Mouse (Mus musculus) Patski (cell line): ENCODE measurements around the gene Prkcq. TPM values are rescaled to one million over a fixed set of nuclear protein-coding genes. Genes with fewer than 3 reads are reported as not detected.

Source experiments
- ATAC-seq: fragments of 100-300 bp; one replicate; pipeline ENCODE4 v1.8.0; 2021
- CTCF ChIA-PET: fragments of 350-600 bp; sonication (Branson Sonifier 250); formaldehyde crosslinking; loops from one replicate; lab custom pipeline; 2022; ENCODE audit warnings: inconsistent platforms; lab: Charles Lee
- POLR2A ChIA-PET: fragments of 350-600 bp; sonication (Branson Sonifier 250); formaldehyde crosslinking; loops from one replicate; lab custom pipeline; 2022; ENCODE audit warnings: antibody characterized with exemption, inconsistent platforms; lab: Charles Lee
- DNase-seq: peaks from one replicate; pipeline ENCODE4 v3.0.0-alpha.2; 2011; ENCODE audit warnings: low read depth, low spot score
- H3K27me3 ChIP-seq: fragments of 371-371 bp; one replicate; pipeline ENCODE4 v1.5.1; 2021
- CTCF ChIP-seq: fragments of 100-300 bp; IDR thresholded peaks from one replicate; pipeline ENCODE4 v1.5.1; 2021
- in situ Hi-C: fragments of 300-500 bp; cut with MboI; formaldehyde crosslinking; loops from 3 replicates; pipeline ENCODE4 v1.11.1; 2018; ENCODE audit warnings: low pct_unique_long_range_greater_than_20kb, mixed read lengths
- polyA plus RNA-seq: library from polyadenylated mRNA; unstranded; gene quantifications from one replicate; pipeline ENCODE4 v1.2.3, GENCODE M21; 2021

Prkcq gene
- polyA plus RNA-seq, 1 experiment from 2014 or later, result 0.06 TPM

DNA sequence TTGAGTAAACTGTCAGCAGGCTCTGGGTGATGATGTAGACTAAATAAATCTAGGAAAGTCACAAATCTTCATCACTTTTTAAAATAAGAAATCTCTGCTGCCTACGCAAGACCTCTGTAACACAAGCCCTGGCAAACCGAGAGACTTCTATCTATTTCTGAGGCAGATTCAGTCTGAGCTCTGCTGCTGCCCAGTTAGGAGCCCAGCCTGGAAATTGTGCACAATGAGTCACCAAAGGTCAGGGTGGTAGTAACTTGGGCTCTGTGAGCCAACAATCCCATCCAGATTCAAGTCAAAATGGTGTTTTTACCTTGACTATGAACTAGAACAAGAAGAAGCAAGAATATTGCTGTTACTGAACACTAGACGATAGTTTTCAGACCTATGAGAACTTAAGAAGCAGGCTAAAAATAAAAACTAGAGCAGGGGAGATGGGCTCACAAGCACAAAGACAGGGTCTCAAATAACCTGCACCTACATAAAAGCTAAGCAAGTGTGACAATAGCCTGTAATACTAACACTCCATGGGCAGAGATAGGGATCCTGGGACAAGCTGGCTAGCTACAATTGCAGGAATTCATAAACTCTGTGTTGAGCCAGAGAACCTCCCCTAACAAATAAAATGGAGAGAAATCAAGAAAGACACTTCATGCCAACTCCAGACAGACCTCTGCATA is 53.0 kb downstream of the Prkcq start:
- no peak for DNase-seq
- in situ Hi-C loops, result no loop called here
- ATAC-seq, result no peak
- H3K27me3 ChIP-seq, result peaks cover 9% of the 10 kb centered on the region
- TF ChIP-seq CTCF, result no peak
- POLR2A ChIA-PET, result interaction anchor here (0.7 kb wide), 1 partner anchor 859 kb away, joined by 4 read pairs; no protein-coding TSS in a partner anchor
- CTCF ChIA-PET, result interaction anchor here (1.5 kb wide), 1 partner anchor 9 kb away, joined by 3 read pairs; no protein-coding TSS in a partner anchor

DNA sequence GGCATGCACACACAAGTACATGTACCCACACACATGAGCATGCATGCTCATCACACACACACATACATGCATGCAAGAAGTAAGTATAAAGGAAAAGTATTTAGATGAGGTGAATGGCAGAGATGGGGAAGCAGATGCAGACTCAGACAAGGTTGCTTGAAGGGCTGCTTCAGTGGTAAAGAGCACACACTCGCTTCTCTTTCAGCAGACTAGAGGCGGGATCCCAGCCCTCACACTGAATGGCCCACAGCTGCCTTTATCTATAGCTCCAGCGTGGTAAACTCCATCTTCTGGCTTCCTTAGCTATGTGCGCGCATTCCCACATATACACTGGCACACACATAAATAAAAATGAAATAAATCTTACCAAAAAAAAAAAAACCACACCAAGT is 53.6 kb downstream of the Prkcq start:
- in situ Hi-C loops, result no loop called here
- DNase-seq, result no peak
- H3K27me3 ChIP-seq, result peaks cover 7% of the 10 kb centered on the region
- no peak for ATAC-seq
- CTCF ChIA-PET, result no interaction called here
- POLR2A ChIA-PET, result no interaction called here
- TF ChIP-seq CTCF, result no peak

DNA sequence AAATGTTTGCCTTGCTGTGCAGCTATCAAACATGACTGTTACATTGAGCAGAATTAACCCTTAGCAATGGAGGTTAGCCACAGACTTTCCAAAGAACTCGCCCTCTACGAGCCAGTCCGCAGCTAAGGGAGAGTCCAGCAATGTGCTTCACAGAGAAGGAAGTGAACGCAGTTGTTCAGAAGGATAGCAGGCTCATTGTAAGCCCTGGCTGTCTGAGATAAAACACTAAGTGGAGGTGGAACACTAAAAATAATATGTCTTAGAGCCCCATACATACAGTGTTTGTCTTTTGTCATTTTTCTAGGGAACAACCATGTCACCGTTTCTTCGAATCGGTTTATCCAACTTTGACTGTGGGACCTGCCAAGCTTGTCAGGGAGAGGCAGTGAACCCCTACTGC is 54.6 kb downstream of the Prkcq start:
- ChIA-PET POLR2A (no interaction called here), CTCF (interaction anchor here (1.0 to 1.8 kb wide), 2 partner anchors 8 to 19 kb away, joined by 3 to 4 read pairs; no protein-coding TSS in a partner anchor)
- DNase-seq, result no peak
- no peak for ATAC-seq
- no peak for TF ChIP-seq CTCF
- in situ Hi-C loops, result no loop called here
- peaks cover 7% of the 10 kb centered on the region for H3K27me3 ChIP-seq

DNA sequence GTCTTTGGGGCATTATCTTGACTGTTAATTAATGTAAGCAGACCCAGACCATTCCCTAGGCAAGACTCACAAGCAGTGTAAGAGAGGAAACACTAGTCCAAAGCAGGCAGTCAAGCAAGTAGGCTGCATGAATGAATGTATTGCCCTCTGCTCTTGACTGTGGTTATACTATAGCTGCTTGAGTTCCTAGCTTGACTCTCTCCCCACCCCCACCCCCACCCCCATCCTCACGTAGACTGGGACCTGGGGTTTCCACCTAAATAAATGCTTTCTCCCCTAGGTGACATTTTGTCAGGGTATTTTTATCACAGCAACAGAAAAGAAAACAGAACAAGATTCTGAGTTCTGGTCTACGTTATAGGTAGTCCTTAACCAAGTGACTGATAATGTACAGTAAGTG is 57.2 kb downstream of the Prkcq start:
- CTCF ChIA-PET, result no interaction called here
- DNase-seq (no peak), ATAC-seq (no peak)
- POLR2A ChIA-PET, result no interaction called here
- no peak for TF ChIP-seq CTCF
- in situ Hi-C loops, result no loop called here
- H3K27me3 ChIP-seq, result peaks cover 16% of the 10 kb centered on the region

DNA sequence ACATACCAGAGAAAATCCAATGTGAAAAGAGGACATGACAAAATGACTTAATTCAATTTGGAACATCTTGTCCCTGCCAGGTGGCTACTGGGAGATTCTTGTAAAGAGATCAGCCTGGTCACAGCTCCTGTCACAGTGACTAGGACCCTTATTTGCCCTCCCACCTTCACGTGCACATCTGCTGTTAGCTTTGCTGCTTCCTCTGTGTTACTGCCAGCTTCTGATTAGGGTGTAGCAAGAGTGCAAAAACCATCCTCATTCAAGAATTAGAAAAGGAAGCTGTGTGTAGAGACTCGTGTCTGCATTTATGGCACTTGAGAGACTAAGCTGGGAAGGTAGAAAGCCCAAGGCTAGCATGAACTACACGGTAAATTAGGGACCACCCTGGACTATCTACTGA is 59.2 kb downstream of the Prkcq start:
- CTCF ChIA-PET, result no interaction called here
- no peak for DNase-seq
- peaks cover 9% of the 10 kb centered on the region for H3K27me3 ChIP-seq
- POLR2A ChIA-PET, result no interaction called here
- ATAC-seq, result no peak
- TF ChIP-seq CTCF, result no peak
- in situ Hi-C loops, result no loop called here

DNA sequence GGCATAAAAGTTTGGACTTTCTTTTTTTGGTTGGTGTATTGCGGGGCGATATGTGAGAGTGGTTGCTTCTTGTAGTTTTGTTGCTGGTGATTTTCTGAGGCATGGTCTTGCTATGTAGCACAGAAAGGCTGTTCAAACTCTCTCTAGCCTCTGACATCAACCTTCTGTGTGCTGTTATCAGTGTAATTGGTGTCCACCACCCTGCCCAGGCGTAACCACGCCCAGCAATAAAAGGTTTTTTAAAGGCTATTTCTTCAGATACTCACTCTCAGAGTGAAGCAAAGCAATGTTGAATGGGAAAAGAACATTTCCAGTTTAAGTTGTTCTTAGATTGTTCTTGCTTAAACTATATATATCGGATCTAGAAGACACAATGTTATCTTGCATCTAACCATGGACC is 60.1 kb downstream of the Prkcq start:
- peaks cover 12% of the 10 kb centered on the region for H3K27me3 ChIP-seq
- no peak for ATAC-seq
- in situ Hi-C loops, result no loop called here
- DNase-seq, result no peak
- ChIA-PET POLR2A (no interaction called here), CTCF (no interaction called here)
- TF ChIP-seq CTCF, result no peak

DNA sequence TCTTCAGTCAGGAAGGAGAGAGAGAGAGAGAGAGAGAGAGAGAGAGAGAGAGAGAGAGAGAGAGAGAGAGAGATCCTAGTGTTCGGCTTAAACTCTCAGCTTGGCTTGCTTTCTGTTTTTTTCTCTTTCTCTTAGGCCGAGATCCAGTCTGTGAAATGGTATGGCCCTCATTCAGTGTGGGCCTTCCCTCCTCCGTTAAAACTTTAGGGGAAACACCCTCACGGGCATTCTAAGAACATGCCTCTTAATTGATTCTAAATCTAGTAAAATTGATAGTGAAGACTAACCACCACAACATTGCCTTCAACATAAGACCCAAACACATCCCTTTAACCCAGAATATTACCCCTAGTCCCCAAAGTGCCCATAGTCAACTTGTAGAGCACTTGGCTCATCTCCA is 66.3 kb downstream of the Prkcq start:
- in situ Hi-C loops, result no loop called here
- CTCF ChIA-PET, result no interaction called here

DNA sequence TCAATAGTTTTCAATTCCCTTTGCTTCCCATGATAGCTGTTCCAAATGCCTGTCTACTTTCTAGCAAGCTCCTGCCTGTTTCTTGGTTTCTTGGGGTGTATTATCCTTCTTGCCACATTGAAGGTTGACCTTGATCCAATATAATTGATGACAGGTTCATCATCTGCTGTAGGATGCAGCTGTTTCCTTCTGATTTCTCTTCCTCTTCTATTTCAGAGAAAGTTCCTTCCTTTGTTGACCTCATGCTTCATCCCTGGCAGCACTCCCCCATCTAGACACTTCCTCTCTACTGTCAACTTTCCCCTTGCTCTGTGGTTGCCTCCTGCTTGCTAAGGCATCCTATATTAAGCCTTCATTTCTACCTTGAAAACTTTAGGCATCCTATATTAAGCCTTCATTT is 67.6 kb downstream of the Prkcq start:
- DNase-seq, result no peak
- ChIA-PET POLR2A (no interaction called here), CTCF (no interaction called here)
- TF ChIP-seq CTCF, result no peak
- peaks cover 18% of the 10 kb centered on the region for H3K27me3 ChIP-seq
- in situ Hi-C loops, result no loop called here
- no peak for ATAC-seq

More for the DNA sequence above, 66.3 kb downstream of the Prkcq start:
- POLR2A ChIA-PET, result no interaction called here
- peaks cover 21% of the 10 kb centered on the region for H3K27me3 ChIP-seq
- DNase-seq, result no peak
- no peak for TF ChIP-seq CTCF
- no peak for ATAC-seq

DNA sequence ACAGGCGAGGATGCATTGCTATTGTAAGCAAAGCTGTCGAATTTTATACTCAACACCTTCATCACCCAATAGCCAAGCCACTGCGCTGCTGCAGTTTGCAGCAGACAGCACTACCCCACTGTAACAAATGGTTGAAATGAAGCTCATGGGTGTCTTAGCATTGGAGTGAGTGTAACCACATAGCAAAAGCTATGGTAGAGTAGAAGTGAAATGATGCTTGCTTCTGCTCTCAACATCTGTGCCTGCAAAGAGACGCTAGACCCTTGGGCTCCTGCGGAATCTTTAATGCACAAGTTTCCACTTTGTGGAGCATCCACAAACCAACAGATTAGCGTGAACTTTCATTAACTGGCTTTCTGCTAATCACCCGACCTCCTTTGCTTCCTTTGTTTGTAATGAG is 74.0 kb downstream of the Prkcq start:
- CTCF ChIA-PET, result interaction anchor here (1.1 kb wide), 1 partner anchor 19 kb away, joined by 3 read pairs; no protein-coding TSS in a partner anchor
- no peak for TF ChIP-seq CTCF
- ATAC-seq, result no peak
- H3K27me3 ChIP-seq, result peaks cover 21% of the 10 kb centered on the region
- POLR2A ChIA-PET, result no interaction called here
- in situ Hi-C loops, result no loop called here
- DNase-seq, result no peak

DNA sequence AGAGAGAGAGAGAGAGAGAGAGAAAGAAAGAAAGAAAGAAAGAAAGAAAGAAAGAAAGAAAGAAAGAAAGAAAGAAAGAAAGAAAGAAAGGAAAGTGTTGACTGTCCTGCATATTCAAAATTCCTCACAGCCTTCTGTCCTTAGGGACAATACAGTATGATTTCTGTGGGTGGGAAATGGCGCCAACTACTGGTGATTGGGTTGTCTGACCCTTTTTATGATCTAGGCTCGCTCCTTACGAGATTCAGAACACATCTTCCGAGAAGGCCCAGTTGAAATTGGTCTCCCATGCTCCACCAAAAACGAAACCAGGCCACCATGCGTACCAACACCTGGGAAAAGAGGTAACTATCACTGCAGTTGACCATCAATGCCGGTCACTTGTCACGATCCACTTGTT is 82.0 kb downstream of the Prkcq start:
- ATAC-seq, result no peak
- ChIA-PET CTCF (no interaction called here), POLR2A (no interaction called here)
- in situ Hi-C loops, result no loop called here
- peak; percentile 55 for TF ChIP-seq CTCF
- no peak for DNase-seq
- H3K27me3 ChIP-seq, result peaks cover 16% of the 10 kb centered on the region

DNA sequence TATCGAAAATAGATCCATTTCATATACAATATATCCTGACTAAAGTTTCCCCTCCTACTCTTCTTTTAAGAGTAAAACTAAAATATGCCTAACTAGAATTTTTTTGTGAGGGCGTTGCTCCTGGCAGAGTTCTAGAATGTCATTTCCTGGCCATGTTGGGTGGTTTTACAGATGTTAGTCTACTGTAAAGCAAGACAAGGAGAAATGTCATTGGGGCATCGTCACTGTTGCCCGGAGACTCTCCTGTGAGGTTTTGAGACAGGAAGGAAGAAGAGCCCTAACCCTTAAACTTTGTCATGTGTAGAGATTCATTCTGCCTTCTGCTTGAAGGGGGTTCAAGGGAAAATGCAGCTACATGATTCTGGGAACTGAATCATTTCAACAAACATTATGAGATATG is 82.5 kb downstream of the Prkcq start:
- ATAC-seq (no peak), DNase-seq (no peak)
- H3K27me3 ChIP-seq, result peaks cover 11% of the 10 kb centered on the region
- ChIA-PET POLR2A (no interaction called here), CTCF (no interaction called here)
- in situ Hi-C loops, result no loop called here
- TF ChIP-seq CTCF, result no peak
